Mouse (Mus musculus) neural tube, embryonic 15.5 days (tissue): ENCODE measurements around the gene Gpkow. TPM values are rescaled to one million over a fixed set of nuclear protein-coding genes. Genes with fewer than 3 reads are reported as not detected.

ENCODE experiments used
- ATAC-seq: fragments of 200-750 bp; cut with Nextera tagmentation; 2 replicates; pipeline ENCODE4 v1.8.0; 2017; ENCODE audit warnings: mild to moderate bottlenecking, moderate TSS enrichment, moderate library complexity; ENCODE audit not compliant: low FRiP score
- H3K27ac ChIP-seq: fragments of 300-500 bp; sonication (generic); replicated peaks from 2 replicates; pipeline ENCODE4 v1.5.1; 2015; ENCODE audit warnings: mild to moderate bottlenecking, inconsistent platforms
- H3K27me3 ChIP-seq: fragments of 300-500 bp; sonication (generic); replicated peaks from 2 replicates; pipeline ENCODE4 v1.6.1; 2015; ENCODE audit warnings: inconsistent platforms
- H3K36me3 ChIP-seq: fragments of 300-500 bp; sonication (generic); 2 replicates; pipeline ENCODE4 v1.6.1; 2015; ENCODE audit warnings: inconsistent platforms
- H3K4me1 ChIP-seq: fragments of 300-500 bp; sonication (generic); 2 replicates; pipeline ENCODE4 v1.6.1; 2015; ENCODE audit warnings: inconsistent platforms
- H3K4me2 ChIP-seq: fragments of 300-500 bp; sonication (generic); 2 replicates; pipeline ENCODE4 v1.6.1; 2015; ENCODE audit warnings: inconsistent platforms, mild to moderate bottlenecking, moderate library complexity
- H3K4me3 ChIP-seq: fragments of 300-500 bp; sonication (generic); replicated peaks from 2 replicates; pipeline ENCODE4 v1.5.1; 2015; ENCODE audit warnings: mild to moderate bottlenecking, inconsistent platforms
- H3K9ac ChIP-seq: fragments of 300-500 bp; sonication (generic); replicated peaks from 2 replicates; pipeline ENCODE4 v1.6.1; 2015; ENCODE audit warnings: mild to moderate bottlenecking, inconsistent platforms
- H3K9me3 ChIP-seq: fragments of 300-500 bp; sonication (generic); replicated peaks from 2 replicates; pipeline ENCODE4 v1.6.1; 2016; ENCODE audit warnings: inconsistent platforms
- WGBS: fragments of 180-500 bp; shearing (Covaris S2); methylation state at CpG from one replicate; pipeline ENCODE4 v1.1.7; 2015; ENCODE audit warnings: mixed read lengths; 5-methylcytosine and 5-hydroxymethylcytosine counted together
- polyA plus RNA-seq: library from polyadenylated mRNA; unstranded; fragments of >200 nt; fragmentation: Nextera tagmentation; extraction: Ambion mirVana; gene quantifications from 2 replicates; pipeline ENCODE4 v1.2.1, GENCODE M21; 2015

Gpkow gene
- polyA plus RNA-seq, 1 experiment from 2014 or later, result 46.0 TPM

- no peaks in the 10 kb centered on the region for H3K27me3 ChIP-seq
- H3K9ac ChIP-seq, result peak within 1 kb of the TSS; percentile 57
- peak within 1 kb of the TSS; percentile 60 for H3K4me2 ChIP-seq
- peak; percentile 95 for ATAC-seq
- peaks cover 4% of the 10 kb centered on the region; the same call in 1 of the 2 replicates for H3K36me3 ChIP-seq
- peak within 1 kb of the TSS; percentile 49 for H3K4me3 ChIP-seq
- 20% methylated on average over 41 of the region's 42 CpGs for WGBS
- H3K9me3 ChIP-seq, result no peaks in the 10 kb centered on the region
- peak within 1 kb of the TSS; percentile 79 for H3K27ac ChIP-seq
- peaks cover 12% of the 10 kb centered on the region for H3K4me1 ChIP-seq
Observed at GRCm38 (mm10) chrX:7728215-7728921, 31.4 kb downstream of the Gpkow start, which contains the start of gene Praf2. Praf2 (plus strand) TSS chrX:7728439.

DNA sequence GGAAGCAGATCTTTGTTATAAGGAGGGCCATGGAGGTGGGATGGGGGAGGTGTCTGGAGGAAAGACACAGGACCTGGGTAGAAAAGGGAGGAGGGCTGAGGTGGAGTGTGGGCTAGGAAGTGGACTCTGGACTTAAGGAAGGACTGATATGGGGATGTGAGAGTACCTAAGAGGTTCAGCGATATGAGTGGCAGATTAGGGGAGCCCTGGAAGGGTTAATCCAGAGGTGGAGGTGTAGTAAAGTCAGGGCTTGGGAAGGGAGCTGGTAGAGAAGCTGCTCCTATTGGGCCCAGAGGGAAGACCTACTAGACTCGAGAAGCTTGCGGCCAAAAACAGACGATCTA lies 32.0 kb downstream of the Gpkow start:
- H3K4me3 ChIP-seq, result peak overlapping the region; percentile 49
- no peaks in the 10 kb centered on the region for H3K27me3 ChIP-seq
- H3K27ac ChIP-seq, result peak overlapping the region; percentile 79
- H3K9me3 ChIP-seq, result no peaks in the 10 kb centered on the region
- peaks cover 4% of the 10 kb centered on the region; the same call in 1 of the 2 replicates for H3K36me3 ChIP-seq
- H3K9ac ChIP-seq, result peak overlapping the region; percentile 57
- peak; percentile 26; the same call in 1 of the 2 replicates for ATAC-seq
- peaks cover 12% of the 10 kb centered on the region for H3K4me1 ChIP-seq
- WGBS, result 42% methylated on average over 4 of the region's 4 CpGs
- peak overlapping the region; percentile 60 for H3K4me2 ChIP-seq

GRCm38 (mm10) chrX:7733571-7734156 lies 36.7 kb downstream of the Gpkow start:
- H3K4me3 ChIP-seq, result no peak overlapping the region
- no peaks in the 10 kb centered on the region for H3K27me3 ChIP-seq
- no peak overlapping the region for H3K4me2 ChIP-seq
- 33% methylated on average over 26 of the region's 26 CpGs for WGBS
- no peak for ATAC-seq
- H3K4me1 ChIP-seq, result peaks cover 8% of the 10 kb centered on the region
- H3K9me3 ChIP-seq, result no peaks in the 10 kb centered on the region
- no peak overlapping the region for H3K9ac ChIP-seq
- peaks cover 8% of the 10 kb centered on the region; the same call in 1 of the 2 replicates for H3K36me3 ChIP-seq
- no peak overlapping the region for H3K27ac ChIP-seq

- H3K9ac ChIP-seq, result no peak overlapping the region
- 71% methylated on average over 14 of the region's 14 CpGs for WGBS
- ATAC-seq, result no peak
Observed at GRCm38 (mm10) chrX:7739336-7740081, 42.6 kb downstream of the Gpkow start.

GRCm38 (mm10) chrX:7740082-7740819 lies 43.3 kb downstream of the Gpkow start:
- Histone ChIP-seq H3K4me1 (no peaks in the 10 kb centered on the region), H3K27me3 (no peaks in the 10 kb centered on the region), H3K4me3 (no peak overlapping the region), H3K4me2 (no peak overlapping the region), H3K9me3 (no peaks in the 10 kb centered on the region), H3K9ac (no peak overlapping the region), H3K36me3 (0 out of 2 replicates have a peak, but pooled peaks cover 8% of the 10 kb centered on the region), H3K27ac (no peak overlapping the region)
- ATAC-seq, result no peak
- WGBS, result 66% methylated on average over 10 of the region's 10 CpGs

More at GRCm38 (mm10) chrX:7739336-7740081, 42.6 kb downstream of the Gpkow start:
- Histone ChIP-seq H3K36me3 (0 out of 2 replicates have a peak, but pooled peaks cover 8% of the 10 kb centered on the region), H3K27ac (no peak overlapping the region), H3K4me2 (no peak overlapping the region), H3K4me1 (no peaks in the 10 kb centered on the region), H3K27me3 (no peaks in the 10 kb centered on the region), H3K9me3 (no peaks in the 10 kb centered on the region), H3K4me3 (no peak overlapping the region)

DNA sequence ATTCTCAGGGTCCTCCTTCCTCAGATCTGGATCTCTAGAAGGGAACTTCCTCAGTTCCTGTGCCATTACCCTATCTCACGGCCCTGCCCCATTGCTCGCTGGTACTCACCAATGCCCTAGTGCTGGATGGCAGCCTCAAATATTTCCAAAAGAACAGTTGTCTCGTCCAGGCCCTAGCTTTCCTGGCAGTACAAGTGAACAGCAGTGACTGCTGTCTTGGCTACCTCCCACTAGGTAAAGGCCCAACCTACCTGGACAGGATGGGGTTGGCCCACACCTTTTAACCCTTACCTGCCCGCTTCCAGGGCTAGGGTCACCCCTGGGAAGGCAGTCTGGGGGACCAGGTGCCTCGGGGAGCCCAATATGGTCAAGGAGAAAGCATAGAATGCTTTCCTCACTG lies 44.2 kb downstream of the Gpkow start:
- Histone ChIP-seq H3K4me3 (no peak overlapping the region), H3K9me3 (no peaks in the 10 kb centered on the region), H3K9ac (no peak overlapping the region), H3K27ac (no peak overlapping the region), H3K4me2 (no peak overlapping the region), H3K36me3 (0 out of 2 replicates have a peak, but pooled peaks cover 8% of the 10 kb centered on the region), H3K4me1 (0 out of 2 replicates have a peak, but pooled peaks cover 2% of the 10 kb centered on the region), H3K27me3 (no peaks in the 10 kb centered on the region)
- 80% methylated on average over 5 of the region's 5 CpGs for WGBS
- no peak for ATAC-seq

GRCm38 (mm10) chrX:7743470-7743869 lies 46.5 kb downstream of the Gpkow start:
- ATAC-seq, result no peak
- no peak overlapping the region for H3K9ac ChIP-seq
- no peaks in the 10 kb centered on the region for H3K36me3 ChIP-seq
- no peaks in the 10 kb centered on the region for H3K27me3 ChIP-seq
- 0 out of 2 replicates have a peak, but pooled peaks cover 2% of the 10 kb centered on the region for H3K4me1 ChIP-seq
- no peak overlapping the region for H3K4me3 ChIP-seq
- 65% methylated on average over 5 of the region's 5 CpGs for WGBS
- H3K4me2 ChIP-seq, result no peak overlapping the region
- H3K27ac ChIP-seq, result no peak overlapping the region
- no peaks in the 10 kb centered on the region for H3K9me3 ChIP-seq

DNA sequence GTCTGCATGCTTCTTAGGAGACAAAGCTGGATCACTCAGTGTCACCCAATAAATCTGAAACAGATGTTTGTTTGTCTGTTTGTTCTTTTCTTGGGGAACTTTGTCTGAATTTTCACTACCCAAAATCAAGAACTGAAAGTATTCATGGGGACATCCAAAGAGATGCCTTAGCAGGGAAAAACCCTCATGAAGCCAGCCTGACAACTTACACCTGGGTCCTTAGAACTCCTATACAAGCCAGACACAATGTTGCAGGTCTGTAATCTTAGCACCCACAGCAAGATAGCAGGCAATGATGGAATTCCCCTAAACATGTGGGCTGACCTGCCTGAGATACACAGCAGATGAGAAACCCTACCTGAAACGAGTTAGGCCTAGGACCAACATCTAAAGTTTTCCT lies 48.0 kb downstream of the Gpkow start:
- H3K9ac ChIP-seq, result no peak overlapping the region
- WGBS, result 57% methylated on average over 1 of the region's 1 CpGs

GRCm38 (mm10) chrX:7745429-7745828 lies 48.5 kb downstream of the Gpkow start:
- 94% methylated on average over 8 of the region's 8 CpGs for WGBS
- H3K9me3 ChIP-seq, result no peaks in the 10 kb centered on the region
- H3K9ac ChIP-seq, result no peak overlapping the region
- no peak for ATAC-seq
- peaks cover 10% of the 10 kb centered on the region for H3K4me1 ChIP-seq
- H3K4me3 ChIP-seq, result no peak overlapping the region
- no peak overlapping the region for H3K27ac ChIP-seq
- H3K4me2 ChIP-seq, result no peak overlapping the region
- no peaks in the 10 kb centered on the region for H3K27me3 ChIP-seq
- no peaks in the 10 kb centered on the region for H3K36me3 ChIP-seq

More for the DNA sequence above, 48.0 kb downstream of the Gpkow start:
- ATAC-seq, result no peak
- Histone ChIP-seq H3K27ac (no peak overlapping the region), H3K27me3 (no peaks in the 10 kb centered on the region), H3K36me3 (no peaks in the 10 kb centered on the region), H3K4me1 (peaks cover 10% of the 10 kb centered on the region), H3K9me3 (no peaks in the 10 kb centered on the region), H3K4me2 (no peak overlapping the region), H3K4me3 (no peak overlapping the region)

DNA sequence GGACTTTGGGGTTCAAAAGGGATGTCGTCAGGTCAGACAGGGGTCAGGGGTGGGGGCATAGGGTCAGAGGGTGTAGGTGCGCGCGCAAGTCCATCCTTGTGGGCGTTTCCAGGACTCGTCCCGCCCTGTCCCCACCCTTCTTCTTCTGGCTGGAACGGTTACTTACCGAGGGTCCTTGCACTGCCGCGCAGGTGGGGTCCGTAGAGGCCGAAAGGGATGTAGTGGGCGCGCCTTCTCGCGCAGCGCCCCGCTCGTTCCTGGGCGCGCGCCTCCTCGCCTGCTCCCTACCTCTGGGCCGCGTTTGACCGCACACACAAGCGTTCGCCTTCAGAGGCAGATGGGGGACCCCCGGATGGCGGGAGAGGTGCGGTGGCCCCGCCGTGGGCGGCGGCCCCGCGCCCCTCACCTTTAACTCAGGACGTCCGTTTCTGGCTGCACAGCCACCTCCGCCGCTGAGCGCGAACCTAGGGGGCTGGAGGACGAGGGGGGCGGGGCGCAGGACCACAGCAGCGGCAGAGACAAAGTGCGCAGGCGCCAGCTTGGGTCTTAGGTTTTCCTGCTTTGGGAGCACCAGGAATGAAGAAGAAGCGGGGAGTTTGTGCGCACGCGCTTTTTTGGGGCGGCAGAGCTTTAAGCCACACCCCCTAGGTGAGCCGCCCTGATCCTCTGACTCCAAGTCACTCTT lies 53.6 kb downstream of the Gpkow start, which contains the start of gene Ccdc120:
TSS of gene Ccdc120 (minus strand) at position 474 of the 685 bp plus-strand sequence.
- ATAC-seq, result peak; percentile 90

More for the DNA sequence above, 53.6 kb downstream of the Gpkow start, which contains the start of gene Ccdc120:
- H3K4me2 ChIP-seq, result peak within 1 kb of the TSS; percentile 54
- no peaks in the 10 kb centered on the region for H3K36me3 ChIP-seq
- H3K4me1 ChIP-seq, result peaks cover 10% of the 10 kb centered on the region
- no peaks in the 10 kb centered on the region for H3K9me3 ChIP-seq
- no peaks in the 10 kb centered on the region for H3K27me3 ChIP-seq
- peak within 1 kb of the TSS; percentile 76 for H3K27ac ChIP-seq
- peak within 1 kb of the TSS; percentile 63 for H3K4me3 ChIP-seq
- peak within 1 kb of the TSS; percentile 64 for H3K9ac ChIP-seq
- WGBS, result 10% methylated on average over 44 of the region's 56 CpGs
